Mouse (Mus musculus) intestine, postnatal 0 days (tissue): ENCODE measurements around the gene Pknox2. TPM values are rescaled to one million over a fixed set of nuclear protein-coding genes. Genes with fewer than 3 reads are reported as not detected.

Source experiments
- ATAC-seq: fragments of 200-750 bp; cut with Nextera tagmentation; 2 replicates; pipeline ENCODE4 v1.8.0; 2017; ENCODE audit warnings: mild to moderate bottlenecking, moderate TSS enrichment, moderate library complexity
- H3K27ac ChIP-seq: fragments of 300-500 bp; sonication (generic); 2 replicates; pipeline ENCODE4 v1.5.1; 2014; ENCODE audit warnings: mild to moderate bottlenecking, low read depth, low read length, moderate library complexity
- H3K27me3 ChIP-seq: fragments of 300-500 bp; sonication (generic); replicated peaks from 2 replicates; pipeline ENCODE4 v1.6.1; 2014; ENCODE audit warnings: low read length, mixed read lengths; ENCODE audit not compliant: control insufficient read depth, insufficient read depth
- H3K36me3 ChIP-seq: fragments of 300-500 bp; sonication (generic); 2 replicates; pipeline ENCODE4 v1.6.1; 2014; ENCODE audit warnings: mild to moderate bottlenecking, moderate library complexity; ENCODE audit not compliant: control insufficient read depth, insufficient read depth
- H3K4me1 ChIP-seq: fragments of 300-500 bp; sonication (generic); replicated peaks from 2 replicates; pipeline ENCODE4 v1.6.1; 2014; ENCODE audit warnings: antibody characterized with exemption, low read length, mixed read lengths; ENCODE audit not compliant: control insufficient read depth, insufficient read depth
- H3K4me2 ChIP-seq: fragments of 300-500 bp; sonication (generic); replicated peaks from 2 replicates; pipeline ENCODE4 v1.6.1; 2014; ENCODE audit warnings: low read depth, mild to moderate bottlenecking, moderate library complexity
- H3K4me3 ChIP-seq: fragments of 300-500 bp; sonication (generic); 2 replicates; pipeline ENCODE4 v1.5.1; 2014; ENCODE audit warnings: low read depth, low read length
- H3K9ac ChIP-seq: fragments of 300-500 bp; sonication (generic); 2 replicates; pipeline ENCODE4 v1.6.1; 2014; ENCODE audit warnings: mild to moderate bottlenecking, low read depth, low read length
- H3K9me3 ChIP-seq: fragments of 300-500 bp; sonication (generic); 2 replicates; pipeline ENCODE4 v1.6.1; 2016; ENCODE audit warnings: mixed run types; ENCODE audit not compliant: control insufficient read depth
- CTCF ChIP-seq: sonication (generic); IDR thresholded peaks from 2 replicates; pipeline ENCODE4 v1.5.1; 2016; ENCODE audit warnings: low read depth, mild to moderate bottlenecking, control low read depth, antibody characterized with exemption, moderate library complexity
- WGBS: fragments of 180-500 bp; shearing (Covaris S2); extraction: QIAGEN DNeasy Blood & Tissue Kit; methylation state at CpG from one replicate; pipeline ENCODE4 v1.1.7; 2014; 5-methylcytosine and 5-hydroxymethylcytosine counted together
- polyA plus RNA-seq: library from polyadenylated mRNA; unstranded; fragments of >200 nt; fragmentation: Nextera tagmentation; extraction: Ambion mirVana; gene quantifications from 2 replicates; pipeline ENCODE4 v1.2.1, GENCODE M21; 2015

Gene Pknox2
- polyA plus RNA-seq, 1 experiment from 2014 or later, result 2.4 TPM

DNA sequence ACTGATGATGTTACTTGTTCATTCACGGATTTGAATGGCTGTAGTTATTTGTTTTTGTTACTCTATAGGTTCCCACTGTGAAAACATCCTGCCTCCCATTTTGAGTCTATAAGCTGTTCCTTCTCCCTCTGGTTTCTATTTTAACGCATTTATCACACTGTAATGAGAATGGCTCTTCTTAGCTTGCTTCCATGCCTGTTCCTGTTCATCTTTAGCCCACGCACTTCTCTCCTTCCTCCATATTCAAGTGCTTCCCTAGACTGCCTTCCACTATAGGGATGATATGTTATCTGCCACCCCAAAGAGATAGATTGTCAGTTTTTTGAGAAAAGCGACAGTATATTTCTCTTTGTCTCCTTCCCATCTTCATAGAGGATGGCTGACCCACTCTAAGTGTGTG, 246.7 kb downstream of the Pknox2 start:
- Histone ChIP-seq H3K36me3 (no peaks in the 10 kb centered on the region), H3K27ac (no peak overlapping the region), H3K4me3 (no peak overlapping the region), H3K9me3 (no peaks in the 10 kb centered on the region), H3K4me2 (no peak overlapping the region), H3K4me1 (no peaks in the 10 kb centered on the region), H3K9ac (no peak overlapping the region), H3K27me3 (no peaks in the 10 kb centered on the region)
- WGBS, result 87% methylated on average over 4 of the region's 4 CpGs
- no peak for TF ChIP-seq CTCF
- no peak for ATAC-seq

DNA sequence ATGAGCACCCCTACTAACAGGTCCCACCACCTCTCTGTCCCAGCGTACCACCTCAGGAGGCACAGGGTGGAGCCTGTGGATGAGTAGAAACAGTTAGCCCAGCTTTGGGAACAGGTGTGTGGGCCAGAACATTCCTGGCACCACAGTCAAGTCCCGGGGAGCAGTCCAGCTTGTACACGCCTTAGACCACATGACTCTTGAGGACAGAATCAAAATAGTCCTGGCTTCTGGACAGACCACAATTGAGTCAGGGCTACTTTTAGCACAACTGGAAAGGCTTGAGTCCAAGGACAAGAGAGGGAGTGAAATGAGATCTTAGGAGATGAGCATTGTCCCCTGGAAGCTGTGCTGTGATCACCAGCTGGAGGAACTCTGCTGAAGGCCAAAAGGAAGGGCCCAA, 248.6 kb downstream of the Pknox2 start:
- ATAC-seq, result no peak
- Histone ChIP-seq H3K9me3 (no peaks in the 10 kb centered on the region), H3K4me1 (no peaks in the 10 kb centered on the region), H3K4me2 (no peak overlapping the region), H3K4me3 (no peak overlapping the region), H3K27ac (no peak overlapping the region), H3K36me3 (no peaks in the 10 kb centered on the region), H3K9ac (no peak overlapping the region), H3K27me3 (no peaks in the 10 kb centered on the region)
- TF ChIP-seq CTCF, result no peak
- WGBS, result 80% methylated on average over 3 of the region's 3 CpGs

DNA sequence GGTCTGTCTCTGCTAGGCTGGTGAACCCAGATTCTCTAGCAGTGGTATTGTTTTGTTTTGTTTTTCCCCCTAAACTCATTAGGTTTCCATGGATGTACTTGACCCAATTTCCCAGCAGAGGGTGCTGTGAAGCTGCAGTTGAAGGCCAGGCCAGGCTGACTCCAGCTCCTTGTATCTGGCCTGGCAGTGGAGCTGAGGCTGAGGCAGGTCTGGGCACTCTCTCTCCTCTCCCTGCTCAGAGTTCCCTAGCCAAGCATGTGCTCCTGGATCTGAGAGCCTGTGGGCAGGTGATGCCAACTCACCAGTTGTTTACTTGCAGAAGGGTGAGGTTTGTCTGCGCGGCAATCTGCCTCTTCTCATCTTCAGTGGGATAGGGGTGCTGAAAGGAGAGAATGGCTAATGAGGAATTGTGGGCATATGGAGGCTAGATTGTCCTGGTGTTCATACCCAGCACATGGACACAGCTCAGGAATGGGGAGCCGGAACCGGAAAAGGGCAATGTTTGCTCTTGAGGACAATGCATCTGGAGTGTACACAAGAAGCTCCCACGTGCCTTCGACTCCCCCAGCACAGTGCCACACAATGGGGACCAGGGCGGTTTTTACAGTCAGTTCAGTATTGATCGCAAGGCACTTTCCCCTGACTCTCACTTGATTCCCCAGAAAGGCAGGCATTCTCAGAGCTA, 252.1 kb downstream of the Pknox2 start:
- no peaks in the 10 kb centered on the region; the same call in 1 of the 2 replicates for H3K36me3 ChIP-seq
- peak; percentile 81 for TF ChIP-seq CTCF
- no peaks in the 10 kb centered on the region for H3K4me1 ChIP-seq
- H3K9me3 ChIP-seq, result no peaks in the 10 kb centered on the region
- H3K27me3 ChIP-seq, result no peaks in the 10 kb centered on the region
- H3K4me3 ChIP-seq, result no peak overlapping the region
- no peak for ATAC-seq
- H3K27ac ChIP-seq, result no peak overlapping the region
- WGBS, result 70% methylated on average over 8 of the region's 8 CpGs
- H3K4me2 ChIP-seq, result no peak overlapping the region
- H3K9ac ChIP-seq, result no peak overlapping the region

DNA sequence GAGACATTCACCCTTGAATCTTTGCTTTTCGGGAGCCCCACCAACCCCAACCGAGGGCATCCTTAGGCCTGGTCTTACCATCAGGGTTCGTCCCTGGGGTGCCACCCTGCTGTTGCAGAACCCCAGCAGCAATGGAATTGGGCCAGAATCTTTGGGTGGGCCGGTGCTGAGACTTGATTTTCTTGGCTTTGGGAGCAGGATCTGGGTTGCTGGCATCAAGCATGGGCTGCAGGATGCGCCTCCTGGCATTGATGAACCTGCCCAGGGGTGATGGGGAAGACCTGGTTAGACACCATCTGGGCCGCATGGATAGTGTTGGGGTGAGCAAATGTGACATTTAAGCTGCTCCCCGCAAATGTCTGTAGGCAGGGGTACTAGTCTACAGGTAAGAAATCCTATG, 253.0 kb downstream of the Pknox2 start:
- no peak overlapping the region for H3K27ac ChIP-seq
- no peaks in the 10 kb centered on the region; the same call in 1 of the 2 replicates for H3K36me3 ChIP-seq
- no peak for TF ChIP-seq CTCF
- H3K27me3 ChIP-seq, result no peaks in the 10 kb centered on the region
- H3K9ac ChIP-seq, result no peak overlapping the region
- no peak for ATAC-seq
- no peak overlapping the region for H3K4me2 ChIP-seq
- no peak overlapping the region for H3K4me3 ChIP-seq
- H3K9me3 ChIP-seq, result no peaks in the 10 kb centered on the region
- 89% methylated on average over 7 of the region's 7 CpGs for WGBS
- no peaks in the 10 kb centered on the region for H3K4me1 ChIP-seq

DNA sequence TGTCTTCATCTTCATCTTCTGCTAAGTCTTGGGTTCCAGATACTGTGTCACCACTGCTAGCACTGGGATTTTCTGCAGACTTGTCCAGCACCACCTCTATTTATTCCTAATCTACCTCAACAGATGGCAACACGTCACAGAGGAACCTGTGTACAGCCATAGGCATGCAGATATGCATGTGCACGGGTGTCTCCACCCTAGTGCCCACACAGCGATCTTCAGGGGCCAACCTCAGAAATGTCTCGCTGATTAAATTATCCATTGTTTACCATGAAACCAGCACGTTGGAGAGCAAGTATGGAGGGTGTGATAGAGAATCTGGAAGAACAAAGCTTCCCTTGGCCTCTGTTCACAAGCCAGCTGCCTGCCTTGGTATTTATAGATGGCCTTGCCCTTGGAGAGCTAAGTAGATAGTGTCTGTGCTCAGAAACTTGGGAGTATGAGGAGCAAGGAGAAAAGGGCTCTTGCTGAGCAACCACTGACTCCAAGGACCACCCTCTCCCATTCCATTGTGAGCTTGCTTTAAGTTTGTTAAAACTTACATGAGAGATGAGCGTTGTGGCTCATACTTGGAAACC, 253.7 kb downstream of the Pknox2 start:
- Histone ChIP-seq H3K4me1 (no peaks in the 10 kb centered on the region), H3K27me3 (no peaks in the 10 kb centered on the region), H3K4me2 (no peak overlapping the region), H3K9ac (no peak overlapping the region), H3K9me3 (no peaks in the 10 kb centered on the region), H3K27ac (no peak overlapping the region), H3K4me3 (no peak overlapping the region), H3K36me3 (no peaks in the 10 kb centered on the region; the same call in 1 of the 2 replicates)
- 70% methylated on average over 6 of the region's 6 CpGs for WGBS
- ATAC-seq, result no peak
- TF ChIP-seq CTCF, result no peak

DNA sequence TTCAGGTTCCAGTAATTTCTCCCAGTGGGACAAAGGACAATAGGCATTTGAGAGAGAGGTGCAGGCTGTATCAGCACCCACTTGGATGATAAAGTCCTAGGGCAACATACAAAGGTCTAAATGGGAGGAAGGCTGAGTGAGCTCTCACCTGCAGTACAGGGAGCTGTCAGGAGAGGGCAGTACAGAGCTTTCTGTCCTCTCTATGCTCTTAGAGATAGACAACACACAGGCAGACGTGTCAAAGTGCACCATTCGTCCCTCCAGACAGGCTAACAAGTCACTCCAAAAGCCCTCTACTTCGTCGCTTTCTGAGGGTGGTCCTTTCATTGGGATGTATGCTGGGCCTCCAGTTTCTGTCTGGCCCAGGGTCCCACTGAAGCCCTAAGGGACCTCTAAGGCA, 256.7 kb downstream of the Pknox2 start:
- H3K27ac ChIP-seq, result no peak overlapping the region
- peak; percentile 77 for TF ChIP-seq CTCF
- H3K36me3 ChIP-seq, result no peaks in the 10 kb centered on the region; the same call in 1 of the 2 replicates
- H3K9ac ChIP-seq, result no peak overlapping the region
- H3K4me1 ChIP-seq, result no peaks in the 10 kb centered on the region
- no peaks in the 10 kb centered on the region for H3K27me3 ChIP-seq
- no peaks in the 10 kb centered on the region for H3K9me3 ChIP-seq
- no peak overlapping the region for H3K4me3 ChIP-seq
- no peak overlapping the region for H3K4me2 ChIP-seq
- 33% methylated on average over 4 of the region's 4 CpGs for WGBS
- no peak for ATAC-seq
